Mouse (Mus musculus): ENCODE data around the gene Abcb8.
A peak's percentile ranks its signal among the peaks of the same experiment; 100 is the strongest.

Gene Abcb8

DNA sequence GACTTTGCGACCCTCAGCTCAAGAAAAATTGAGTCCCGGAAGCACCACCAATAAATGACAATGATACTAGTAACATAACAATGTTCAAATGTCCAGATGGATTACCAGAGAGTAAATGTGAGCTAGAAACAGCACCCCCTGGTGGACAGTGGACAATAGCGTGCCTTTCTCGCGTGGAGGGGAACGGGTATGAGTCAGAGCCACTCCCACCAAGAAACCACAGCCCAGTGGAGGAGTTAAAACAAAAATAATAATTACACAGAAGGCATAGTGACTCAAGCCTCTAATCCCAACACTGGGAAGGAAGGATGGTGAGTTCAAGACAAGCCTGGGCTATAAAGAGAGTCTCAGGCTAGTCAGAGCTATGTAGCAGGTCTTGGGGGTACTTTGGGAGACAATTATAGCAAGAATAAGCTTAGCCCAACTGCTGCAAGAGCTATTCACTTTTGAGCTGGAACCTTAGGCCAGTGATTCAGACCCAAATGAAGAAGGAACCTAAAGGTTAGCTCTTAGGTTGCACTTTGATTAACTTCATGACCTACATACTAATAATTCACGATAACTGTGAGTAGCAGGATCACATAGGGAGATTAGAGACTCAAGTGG is at the start of gene Abcb8:
Gene Abcb8 (plus strand): TSS at position 272 of the 606 bp plus-strand sequence.
- DNase-seq (ENCODE audit: low spot score): peak; percentile 89

GRCm38 (mm10) chr5:24343977-24344436 is 49.5 kb upstream of the Abcb8 start:
- DNase-seq (ENCODE audit: low spot score): no peak

DNA sequence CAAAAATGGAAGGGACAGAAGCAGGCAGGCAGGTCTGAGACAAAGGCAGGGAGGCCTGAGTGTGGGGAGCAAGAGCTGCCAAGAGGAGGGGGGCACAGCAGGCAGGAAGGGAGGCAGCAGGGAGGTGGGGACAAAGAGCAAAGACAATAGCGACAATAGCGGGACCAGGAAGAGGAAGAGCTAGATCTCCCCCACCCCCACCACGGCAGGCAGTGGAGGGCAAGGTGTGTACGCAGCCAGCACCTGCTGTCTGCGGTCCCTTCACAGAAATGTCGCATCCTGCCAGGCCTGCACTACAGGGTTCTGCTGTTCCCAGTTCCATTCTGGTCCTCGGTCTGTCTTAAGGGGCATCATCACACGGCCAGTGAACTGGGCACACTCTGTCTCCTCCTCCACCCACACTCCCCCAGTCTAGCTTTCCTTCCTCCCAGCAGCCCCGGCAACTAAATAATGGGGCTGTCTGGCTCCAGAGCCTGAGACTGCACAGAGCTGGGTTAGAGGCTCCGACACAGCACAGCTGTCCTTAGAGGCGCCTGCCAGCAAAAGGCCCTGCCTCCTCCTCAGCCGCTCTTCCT is 48.9 kb upstream of the Abcb8 start:
- peak; percentile 40 for DNase-seq (ENCODE audit: low spot score)

DNA sequence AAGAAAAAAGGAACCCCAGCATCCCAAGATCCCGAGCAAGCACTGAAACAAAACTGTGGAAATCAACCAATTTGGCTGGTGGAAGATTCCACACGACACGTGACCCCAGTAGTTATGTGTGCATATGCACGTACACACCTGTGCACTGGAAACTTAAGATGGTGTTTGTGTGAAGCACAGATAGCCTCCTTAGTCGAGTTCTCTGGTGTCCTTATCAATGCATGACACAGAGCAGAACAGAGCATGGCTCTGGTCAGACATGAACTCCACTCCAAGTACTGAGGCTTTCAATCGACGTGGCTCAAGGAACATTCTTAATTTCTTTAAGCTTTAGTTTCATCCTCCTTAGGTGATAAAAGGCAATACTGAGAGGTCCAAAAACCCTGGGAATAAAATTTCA is 47.1 kb upstream of the Abcb8 start:
- DNase-seq (ENCODE audit: low spot score): no peak

- DNase-seq (ENCODE audit: low spot score): no peak
Observed at GRCm38 (mm10) chr5:24347186-24347875, 46.1 kb upstream of the Abcb8 start.

DNA sequence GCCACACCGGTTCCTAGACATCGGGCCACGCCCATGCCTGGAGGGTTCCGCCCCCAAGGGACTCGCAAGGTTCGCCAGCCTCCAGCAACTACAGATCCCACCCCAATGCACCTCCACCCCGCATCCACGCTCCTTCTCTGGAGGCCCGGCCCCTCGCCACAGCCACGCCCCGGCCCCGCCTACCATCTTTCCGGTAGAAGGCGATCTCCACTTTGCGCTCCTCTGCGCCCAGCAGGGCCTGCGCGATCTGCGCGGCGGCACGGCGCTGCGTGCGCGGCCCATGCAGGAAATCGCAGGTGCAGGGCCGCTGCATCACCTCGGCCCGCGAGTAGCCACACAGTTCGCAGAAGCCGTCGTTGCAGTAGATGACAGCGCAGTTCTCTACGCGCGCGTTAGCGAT is 45.3 kb upstream of the Abcb8 start:
- DNase-seq (ENCODE audit: low spot score): peak; percentile 79

- no peak for DNase-seq (ENCODE audit: low spot score)
Observed at GRCm38 (mm10) chr5:24348546-24348945, 44.9 kb upstream of the Abcb8 start.

DNA sequence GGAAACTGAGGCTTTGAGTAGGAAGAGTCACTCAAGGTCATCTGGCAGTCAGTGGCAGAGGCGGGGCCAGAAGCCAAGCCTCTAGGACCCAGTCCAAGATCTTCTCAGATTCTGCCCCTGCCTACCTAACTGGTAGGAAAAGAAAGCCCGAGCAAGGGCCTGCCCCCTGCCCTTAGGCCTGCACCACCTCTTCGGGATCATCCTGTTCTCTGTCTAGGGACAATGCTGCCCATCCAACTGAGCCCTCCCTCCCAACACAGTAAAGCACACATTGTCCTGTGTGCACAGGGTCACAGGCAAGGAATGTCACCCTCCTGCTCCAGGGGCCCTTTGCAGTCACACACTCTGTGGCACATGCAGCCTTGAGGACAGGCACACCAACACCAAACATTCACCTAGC is 43.4 kb upstream of the Abcb8 start:
- DNase-seq (ENCODE audit: low spot score): no peak

DNA sequence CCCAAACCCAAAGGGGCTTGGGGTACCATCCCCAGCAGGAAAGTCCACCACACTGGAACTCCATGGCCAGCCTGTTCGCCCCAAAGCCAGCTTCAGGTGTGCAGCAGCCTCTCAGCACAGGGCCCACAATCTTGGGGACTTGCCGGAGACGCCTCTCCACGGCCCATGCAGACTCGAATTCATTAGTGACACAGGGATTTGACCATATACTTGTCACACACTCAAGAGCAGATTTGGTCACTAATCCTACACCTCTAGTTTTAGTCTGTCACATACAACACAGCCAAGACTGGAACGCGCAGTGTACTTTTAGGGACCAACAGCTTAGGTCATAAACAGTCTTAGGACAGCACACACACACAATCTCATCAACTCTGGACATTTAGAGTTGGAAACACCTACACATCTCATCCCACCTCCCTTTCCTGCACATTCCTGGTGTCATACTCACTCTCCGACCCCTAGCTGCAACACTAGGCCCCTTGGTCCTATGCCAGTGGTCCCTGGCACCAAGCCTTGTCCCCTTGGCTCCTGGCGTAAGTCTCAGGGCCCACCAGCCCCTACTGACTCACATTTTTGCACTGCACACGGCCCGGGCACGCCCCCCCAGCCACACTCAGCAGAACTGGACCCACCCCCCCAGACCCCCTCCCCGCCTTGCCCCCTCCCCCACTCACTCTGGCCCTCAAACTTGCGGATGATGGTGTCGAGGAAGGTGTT is 42.8 kb upstream of the Abcb8 start:
- no peak for DNase-seq (ENCODE audit: low spot score)

DNA sequence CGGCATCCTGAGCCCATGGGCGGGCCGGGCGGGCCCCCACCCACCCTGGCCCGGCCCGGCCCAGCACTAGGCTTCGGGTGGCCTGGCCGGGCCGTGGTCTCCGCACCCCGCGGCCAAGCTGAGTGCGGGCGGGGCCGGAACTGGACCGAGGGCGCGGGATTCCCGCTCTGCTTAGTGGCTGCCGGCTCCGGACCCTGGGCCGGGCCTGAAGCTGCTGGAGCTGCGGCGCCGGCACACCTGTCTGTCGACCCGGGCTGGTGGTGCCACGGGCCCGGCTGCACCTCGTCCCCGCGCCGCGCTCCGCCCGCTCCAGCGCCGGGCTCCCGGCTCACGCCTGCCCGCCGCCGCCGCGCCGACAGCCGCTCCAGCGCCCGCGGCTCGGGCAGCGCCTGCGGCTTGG is 42.2 kb upstream of the Abcb8 start, which contains the start of gene Kcnh2:
Gene Kcnh2 (minus strand): TSS at position 327 of the 400 bp plus-strand sequence.
- DNase-seq (ENCODE audit: low spot score): no peak

- DNase-seq (ENCODE audit: low spot score): no peak
Observed at GRCm38 (mm10) chr5:24351701-24352171, 41.7 kb upstream of the Abcb8 start.

- DNase-seq (ENCODE audit: low spot score): no peak
Observed at GRCm38 (mm10) chr5:24352251-24352859, 41.1 kb upstream of the Abcb8 start.

DNA sequence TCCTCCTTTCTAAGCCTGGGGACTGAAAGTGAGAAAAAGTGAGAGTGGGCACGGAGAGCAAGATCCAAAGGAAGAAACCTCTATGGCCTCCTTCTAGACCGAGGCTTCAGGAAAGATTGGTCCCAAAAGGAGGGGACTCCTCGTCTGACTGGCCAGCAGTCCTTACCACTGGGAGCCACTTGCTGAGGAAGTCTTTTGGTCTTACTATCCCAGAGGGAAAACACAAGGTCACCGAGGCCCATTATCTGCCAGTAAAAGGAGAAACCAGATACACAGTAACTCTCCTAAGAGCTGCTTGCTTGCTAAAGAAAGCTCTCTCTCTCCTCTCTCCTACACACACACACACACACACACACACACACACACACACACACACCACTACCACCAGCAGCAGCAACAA is 40.1 kb upstream of the Abcb8 start:
- DNase-seq (ENCODE audit: low spot score): no peak

DNA sequence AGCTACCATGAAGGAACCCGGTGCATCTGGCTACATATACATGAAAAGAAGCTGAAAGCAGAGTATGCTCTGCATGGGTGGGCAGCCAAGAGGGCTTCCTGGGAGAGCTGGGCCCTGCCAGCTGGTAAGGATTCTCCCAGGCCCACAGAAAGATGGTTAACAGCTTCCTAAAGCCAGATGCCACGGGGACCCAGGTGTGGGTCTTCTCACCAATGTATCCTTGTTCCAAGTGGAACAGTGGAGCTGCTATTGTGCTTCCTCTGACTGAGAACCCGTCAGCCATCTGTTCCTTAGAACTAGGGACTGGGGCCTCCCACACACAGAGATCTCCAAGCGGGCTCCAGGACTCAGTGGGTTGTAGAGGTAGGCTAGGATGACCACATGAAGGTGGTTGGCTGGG is 36.7 kb upstream of the Abcb8 start:
- no peak for DNase-seq (ENCODE audit: low spot score)

- peak; percentile 76 for DNase-seq (ENCODE audit: low spot score)
Observed at GRCm38 (mm10) chr5:24357461-24357860, 36.0 kb upstream of the Abcb8 start.

- peak; percentile 82 for DNase-seq (ENCODE audit: low spot score)
Observed at GRCm38 (mm10) chr5:24360792-24361454, 32.5 kb upstream of the Abcb8 start.

DNA sequence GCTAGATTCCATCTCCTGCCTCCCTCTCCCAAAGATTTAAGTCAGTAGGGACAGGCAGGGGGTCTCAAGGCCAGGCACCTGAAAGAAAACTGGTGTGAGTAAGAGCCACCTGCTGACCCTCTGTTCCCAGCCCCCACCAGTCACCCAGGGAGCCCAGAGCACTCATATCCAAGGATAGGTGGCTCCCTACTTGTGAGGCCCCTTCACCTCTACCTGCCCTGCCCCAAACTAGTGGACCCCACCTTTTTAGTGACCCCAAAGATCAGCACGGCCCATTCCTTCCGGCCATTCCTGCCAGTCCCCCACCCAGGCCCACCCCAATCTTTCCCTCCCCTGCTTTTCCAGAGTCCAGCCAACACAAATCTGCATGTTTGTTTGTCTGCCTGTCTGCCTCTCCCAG is 30.0 kb upstream of the Abcb8 start:
- DNase-seq (ENCODE audit: low spot score): no peak

- no peak for DNase-seq (ENCODE audit: low spot score)
Observed at GRCm38 (mm10) chr5:24364061-24364460, 29.4 kb upstream of the Abcb8 start.

GRCm38 (mm10) chr5:24364508-24364907 is 29.0 kb upstream of the Abcb8 start, which contains the start of gene Nos3:
Nos3 (plus strand) TSS chr5:24364810.
- DNase-seq (ENCODE audit: low spot score): no peak

DNA sequence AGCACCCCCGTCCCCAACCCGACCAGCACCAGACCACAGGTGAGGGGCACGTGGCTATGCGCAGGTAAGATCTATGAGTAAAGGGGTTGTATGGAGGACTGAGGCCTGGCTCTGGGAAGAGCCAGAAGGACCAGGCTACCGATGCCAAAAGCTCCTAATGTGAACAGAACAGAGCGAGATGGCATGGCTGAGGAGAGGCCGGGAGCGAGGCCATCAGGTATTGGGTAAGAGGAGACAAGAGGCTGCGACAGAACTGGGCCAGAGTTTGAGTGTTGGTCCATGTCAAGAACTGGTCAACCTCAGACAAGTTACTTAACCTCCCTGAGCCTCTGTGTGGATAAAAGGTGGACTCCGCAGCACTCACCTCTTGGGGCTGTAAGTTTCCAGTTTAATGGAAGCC is 28.5 kb upstream of the Abcb8 start:
- DNase-seq (ENCODE audit: low spot score): no peak

DNA sequence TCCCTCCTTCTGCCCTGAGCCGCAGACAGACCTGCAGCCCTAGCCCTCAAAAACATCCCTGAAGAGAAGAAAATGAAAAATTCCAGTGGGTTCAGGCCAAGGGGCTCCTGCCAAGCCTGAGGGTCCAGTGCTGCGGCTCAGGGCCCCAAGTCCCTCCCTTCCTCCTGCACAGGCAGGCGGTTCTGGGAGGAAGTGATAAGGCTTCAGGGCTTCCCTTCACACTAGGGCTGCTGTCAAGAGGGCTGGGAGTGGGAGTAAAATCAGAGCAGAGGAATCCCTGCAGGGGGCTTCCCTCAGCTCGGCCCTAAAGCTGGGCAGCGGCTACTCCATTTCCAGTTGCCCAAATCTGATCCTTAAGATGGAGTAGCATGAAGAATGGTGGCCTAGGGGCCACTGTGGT is 27.9 kb upstream of the Abcb8 start:
- no peak for DNase-seq (ENCODE audit: low spot score)

DNA sequence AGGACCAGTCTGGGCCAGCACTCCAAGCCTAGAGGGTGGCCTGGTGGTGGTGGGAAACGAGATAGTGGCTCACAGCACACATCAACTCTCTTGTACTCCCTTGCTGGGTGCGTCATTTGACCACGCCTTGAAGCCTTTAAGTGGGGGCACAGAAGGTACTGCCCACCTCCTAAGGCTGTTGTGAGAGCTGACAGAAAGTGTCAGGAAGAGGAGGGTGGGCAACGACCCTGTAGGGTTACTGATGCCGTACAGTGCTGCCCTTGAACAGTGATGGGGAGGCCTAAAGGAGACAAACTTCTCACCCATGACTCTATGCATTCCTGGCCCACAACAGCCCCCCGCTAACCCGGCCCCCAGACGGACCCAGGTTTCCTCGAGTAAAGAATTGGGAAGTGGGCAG is 27.0 kb upstream of the Abcb8 start:
- DNase-seq (ENCODE audit: low spot score): no peak

Measured in lung, postnatal 25 days (tissue).